Mouse (Mus musculus) retina, postnatal 7 days (tissue): ENCODE results near the gene Repin1.
A peak's percentile ranks its signal among the peaks of the same experiment; 100 is the strongest.
"Not testable (repeated sequence)": the region's sequence is repeated elsewhere in the genome, so short reads cannot be mapped to it uniquely, and the experiment has no call there.

Experiments used
- DNase-seq: peaks from one replicate; pipeline ENCODE4 v3.0.0-alpha.2; 2012; ENCODE audit warnings: low read depth, low spot score

The Repin1 gene

GRCm38 (mm10) chr6:48579215-48579648 lies 14.5 kb upstream of the Repin1 start:
- DNase-seq = no peak

DNA sequence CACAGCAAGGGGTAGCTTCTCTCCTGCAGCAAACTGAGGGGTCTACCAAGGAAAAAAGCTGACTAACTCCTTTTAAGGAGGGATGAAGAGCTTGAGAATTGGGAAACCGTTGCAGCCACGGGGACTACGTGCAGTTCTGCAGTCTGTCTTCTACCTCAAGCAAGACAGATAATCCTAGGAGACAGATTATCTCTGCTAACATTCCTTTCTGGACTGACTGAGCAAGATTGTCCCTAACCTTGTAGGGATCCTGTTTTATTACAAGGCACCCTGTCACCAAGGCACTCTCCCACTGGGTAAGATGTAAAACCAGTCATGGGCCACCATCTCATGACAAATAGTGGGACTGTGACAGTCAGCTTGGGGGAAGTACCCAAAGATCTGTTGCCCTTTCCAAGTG lies 12.4 kb upstream of the Repin1 start:
- DNase-seq = no peak

DNA sequence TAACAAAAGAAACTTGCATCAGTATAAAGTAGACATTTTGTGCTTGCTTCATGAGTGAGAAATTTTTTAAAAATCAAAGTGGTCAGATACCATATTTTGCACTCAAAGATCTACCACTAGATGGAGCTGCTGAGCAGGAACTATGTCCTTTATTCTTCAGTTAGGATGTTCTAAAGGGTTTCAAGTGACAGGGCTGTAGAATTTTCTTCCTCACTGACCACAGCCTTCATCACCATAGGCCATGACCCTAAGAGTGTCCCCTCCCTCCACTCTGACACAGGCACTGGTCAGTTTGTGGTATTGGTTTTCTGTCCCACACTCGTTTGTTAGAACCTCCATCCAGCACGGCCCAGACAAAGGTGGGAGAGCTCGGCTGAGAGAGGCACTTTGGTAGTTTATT lies 11.6 kb upstream of the Repin1 start:
- DNase-seq = peak; percentile 47

DNA sequence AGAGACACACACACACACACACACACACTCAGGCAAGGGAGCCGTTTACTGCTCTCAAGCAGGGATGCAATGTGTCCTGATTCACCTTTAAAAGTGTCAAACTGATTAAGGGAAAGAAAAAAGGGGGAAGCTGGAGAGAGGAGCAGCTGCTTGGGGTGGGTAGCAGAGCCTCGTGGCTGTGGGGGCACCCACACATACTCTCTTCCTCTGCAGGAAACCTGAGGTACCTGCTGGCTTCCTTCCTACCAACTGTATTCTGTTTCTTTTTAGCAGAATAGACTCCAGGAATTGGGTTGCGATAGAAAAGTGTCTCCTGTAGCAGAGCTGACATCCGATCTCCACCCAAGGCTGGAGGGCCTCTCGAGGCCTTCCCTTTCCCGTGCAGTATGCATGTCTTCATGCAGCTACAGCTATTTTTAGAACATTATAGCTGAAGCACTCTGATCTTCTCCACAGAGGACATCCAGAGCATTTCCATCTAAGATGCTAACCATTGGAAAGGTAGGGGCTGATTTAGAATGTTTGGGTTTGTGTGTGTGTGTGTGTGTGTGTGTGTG lies 4.4 kb upstream of the Repin1 start, which contains the start of gene Gm45021:
TSS of gene Gm45021 (plus strand) at position 417 of the 557 bp plus-strand sequence.
- DNase-seq = no peak

- no peak for DNase-seq
Measured at GRCm38 (mm10) chr6:48591221-48591845, 2.4 kb upstream of the Repin1 start.

DNA sequence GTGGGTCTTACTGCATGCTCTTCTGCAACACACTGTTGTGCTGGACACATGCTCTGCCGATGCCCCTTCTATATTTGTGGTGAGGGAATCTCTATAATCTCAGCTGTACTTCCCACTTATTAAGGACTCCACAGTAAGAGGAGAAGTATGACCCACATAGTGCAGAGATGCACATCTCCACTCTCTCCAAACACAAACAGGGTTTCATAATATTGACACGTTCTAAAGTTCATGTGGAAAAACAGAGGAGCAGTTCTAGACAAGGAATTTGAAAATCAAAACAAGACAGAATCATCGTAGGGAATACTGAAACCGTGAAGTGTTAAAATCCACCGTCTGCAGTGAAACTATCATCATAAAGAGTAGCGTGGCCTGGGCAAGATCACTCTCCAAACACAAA lies 1.8 kb upstream of the Repin1 start:
- DNase-seq = no peak

- peak; percentile 34 for DNase-seq
Measured at GRCm38 (mm10) chr6:48594043-48594738, 508 bp downstream of the Repin1 start.

DNA sequence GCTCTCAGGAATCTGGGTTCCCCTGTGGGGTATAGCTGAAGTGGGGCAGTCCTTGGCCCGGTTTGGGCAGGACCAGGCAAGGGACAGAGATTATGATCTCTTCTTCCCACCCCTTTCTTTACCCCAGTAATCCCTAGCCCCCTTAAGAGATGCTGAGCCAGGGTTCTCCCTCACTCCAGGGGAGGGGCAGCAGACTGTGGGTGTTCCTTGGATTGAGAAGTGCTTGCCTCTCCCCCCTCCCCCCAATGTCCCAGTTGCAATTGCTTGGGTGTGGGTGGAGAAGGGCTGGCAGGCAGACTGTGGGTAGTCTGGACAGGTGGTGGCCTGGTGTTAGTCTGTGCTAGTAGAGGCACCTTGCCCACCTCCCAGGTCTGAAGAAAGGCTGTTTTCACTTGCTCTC lies 1.6 kb downstream of the Repin1 start:
- DNase-seq = no peak

DNA sequence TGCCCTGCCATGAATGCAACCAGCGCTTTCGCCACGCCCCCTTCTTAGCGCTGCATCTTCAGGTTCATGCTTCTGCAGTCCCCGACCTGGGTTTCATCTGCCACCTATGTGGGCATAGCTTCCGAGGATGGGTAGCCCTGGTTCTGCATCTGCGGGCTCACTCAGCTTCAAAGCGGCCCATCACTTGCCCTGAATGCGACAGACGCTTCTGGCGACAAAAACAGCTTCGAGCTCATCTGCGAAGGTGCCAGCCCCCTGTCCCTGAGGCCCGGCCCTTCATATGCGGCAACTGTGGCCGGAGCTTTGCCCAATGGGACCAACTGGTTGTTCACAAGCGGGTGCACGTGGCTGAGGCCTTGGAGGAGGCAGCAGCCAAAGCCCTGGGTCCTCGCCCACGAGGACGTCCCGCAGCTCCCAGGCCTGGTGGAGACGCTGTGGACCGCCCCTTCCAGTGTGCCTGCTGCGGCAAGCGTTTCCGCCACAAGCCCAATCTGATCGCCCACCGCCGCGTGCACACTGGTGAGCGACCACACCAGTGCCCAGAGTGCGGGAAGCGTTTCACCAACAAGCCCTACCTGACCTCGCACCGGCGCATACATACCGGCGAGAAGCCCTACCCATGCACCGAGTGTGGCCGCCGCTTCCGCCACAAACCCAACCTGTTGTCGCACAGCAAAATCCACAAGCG lies 3.0 kb downstream of the Repin1 start:
- no peak for DNase-seq

DNA sequence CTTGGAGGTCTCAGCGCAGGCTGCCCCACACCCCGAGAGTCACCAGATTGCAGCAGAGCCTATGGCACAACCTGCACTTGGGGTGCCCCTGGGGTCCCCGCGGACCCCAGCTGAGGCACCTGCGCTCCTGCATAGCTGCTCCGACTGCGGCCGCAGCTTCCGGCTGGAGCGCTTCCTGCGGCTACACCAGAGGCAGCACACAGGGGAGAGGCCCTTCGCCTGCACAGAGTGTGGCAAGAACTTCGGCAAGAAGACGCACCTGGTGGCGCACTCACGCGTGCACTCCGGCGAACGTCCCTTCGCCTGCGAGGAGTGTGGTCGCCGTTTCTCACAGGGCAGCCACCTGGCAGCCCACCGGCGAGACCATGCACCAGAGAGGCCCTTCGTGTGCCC lies 3.5 kb downstream of the Repin1 start:
- no peak for DNase-seq

GRCm38 (mm10) chr6:48600594-48600993 lies 6.9 kb downstream of the Repin1 start:
- no peak for DNase-seq

DNA sequence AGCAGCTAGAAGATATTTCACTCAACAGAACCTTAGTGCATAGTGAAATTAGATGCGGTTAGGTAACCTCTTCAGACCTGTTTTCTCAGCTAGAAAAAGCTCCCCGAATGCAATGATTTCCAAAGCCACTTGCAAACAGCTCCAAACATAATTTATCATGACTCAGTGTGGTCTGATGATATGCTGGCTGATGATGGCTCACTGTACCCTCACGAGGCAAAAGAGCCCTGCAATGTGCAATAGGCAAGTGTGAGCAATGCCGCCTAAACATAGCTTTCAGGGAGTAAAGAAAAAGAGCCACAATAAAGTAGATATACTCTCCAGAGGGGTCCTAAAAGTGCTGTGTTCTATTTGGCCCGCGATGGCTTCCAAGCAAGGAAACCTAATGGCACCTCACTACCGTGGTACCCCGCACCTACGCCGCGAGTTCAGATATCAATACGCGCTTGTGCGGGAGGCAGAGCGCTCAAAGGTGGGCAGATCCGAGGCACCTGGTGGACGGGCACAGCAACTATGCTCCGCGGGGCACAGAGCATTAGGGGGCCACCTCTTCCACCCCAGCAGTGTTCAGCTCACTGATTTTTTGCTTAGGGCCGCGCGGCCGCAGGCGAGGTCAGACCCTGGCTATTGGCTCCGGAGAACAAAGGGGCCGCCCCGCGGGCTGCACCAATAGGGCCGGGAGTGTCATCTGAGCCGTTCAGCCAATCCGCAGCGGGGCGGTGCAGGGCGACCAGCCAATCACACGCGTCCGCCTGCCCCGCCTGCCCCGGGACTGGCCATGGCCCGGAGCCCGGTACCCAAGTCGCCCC lies 7.8 kb downstream of the Repin1 start, which contains the start of gene Zfp775:
TSS of gene Zfp775 (plus strand) at position 793 of the 809 bp plus-strand sequence.
- DNase-seq = peak; percentile 84

DNA sequence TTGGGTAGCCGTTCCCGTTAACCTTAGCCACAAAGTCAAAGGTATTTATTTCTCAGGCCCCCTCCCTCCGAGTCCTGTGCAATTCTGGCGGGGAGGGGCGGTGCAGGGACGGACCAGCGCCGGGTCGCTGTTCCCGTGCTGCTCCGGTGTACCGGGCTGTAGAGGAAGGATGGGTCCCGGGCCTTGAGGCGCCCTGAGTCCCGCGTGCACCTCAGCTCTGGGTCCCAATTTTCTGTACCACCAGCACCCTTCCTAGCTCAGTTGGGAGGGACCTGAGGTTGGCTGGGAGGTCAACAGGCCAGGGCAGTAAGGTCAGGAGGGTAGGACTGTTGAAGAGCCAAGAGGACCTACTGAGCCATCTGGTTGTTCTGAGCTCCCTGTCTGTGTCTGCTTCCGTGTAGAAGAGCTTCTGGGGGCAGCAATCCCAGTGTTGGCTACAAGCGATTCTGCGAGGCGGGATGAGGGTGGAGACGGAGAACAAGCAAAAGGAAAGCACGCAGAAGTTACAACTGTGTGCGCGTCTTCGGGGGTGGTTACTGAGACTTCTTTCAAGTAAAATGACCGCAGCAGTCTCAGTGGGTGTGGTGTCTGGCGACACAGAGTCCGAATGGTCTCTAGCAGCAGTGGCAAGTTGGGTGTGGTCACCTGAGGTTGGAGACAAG lies 8.5 kb downstream of the Repin1 start:
- DNase-seq = no peak

DNA sequence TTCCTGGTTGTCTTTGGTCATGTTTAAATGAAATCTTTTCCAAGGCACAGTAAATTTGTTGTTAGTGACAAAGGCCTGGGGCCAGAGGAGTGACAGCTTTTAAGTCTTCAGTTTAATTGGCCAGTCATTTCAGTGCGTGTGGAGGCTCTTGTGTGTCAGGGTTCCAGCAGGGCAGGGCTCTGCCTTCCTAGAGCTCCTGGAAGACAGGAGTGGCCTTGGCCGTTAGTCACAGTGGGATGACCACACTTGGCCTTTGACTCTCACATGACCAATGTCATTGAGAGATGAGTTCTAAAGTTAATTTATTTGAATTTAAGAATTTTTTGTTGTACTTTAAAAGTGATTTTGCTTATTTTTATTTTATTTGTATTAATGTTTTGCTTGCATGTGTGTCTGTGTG lies 14.4 kb downstream of the Repin1 start:
- no peak for DNase-seq

GRCm38 (mm10) chr6:48609512-48609911 lies 15.8 kb downstream of the Repin1 start:
- no peak for DNase-seq

GRCm38 (mm10) chr6:48610657-48611056 lies 17.0 kb downstream of the Repin1 start:
- DNase-seq = no peak

DNA sequence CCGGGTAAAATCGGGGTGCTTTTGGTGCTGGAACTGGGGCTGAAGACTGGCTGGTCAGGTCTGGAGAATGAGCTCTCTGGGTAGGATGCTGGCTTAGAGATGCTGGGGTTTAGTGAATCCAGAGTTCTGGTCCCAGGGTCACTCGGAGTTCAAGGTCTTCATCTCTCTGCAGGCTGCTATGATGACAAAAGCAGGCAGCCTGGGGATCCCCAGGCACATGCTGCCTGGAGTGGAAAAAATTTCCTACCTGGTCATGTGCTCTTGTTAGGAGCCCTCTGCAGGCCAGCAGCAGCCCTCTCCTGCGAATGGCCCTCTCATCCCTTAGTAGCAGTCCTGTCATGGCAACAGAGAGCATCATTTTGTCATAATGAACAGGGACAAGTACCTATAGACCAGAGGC lies 19.8 kb downstream of the Repin1 start:
- DNase-seq = no peak

DNA sequence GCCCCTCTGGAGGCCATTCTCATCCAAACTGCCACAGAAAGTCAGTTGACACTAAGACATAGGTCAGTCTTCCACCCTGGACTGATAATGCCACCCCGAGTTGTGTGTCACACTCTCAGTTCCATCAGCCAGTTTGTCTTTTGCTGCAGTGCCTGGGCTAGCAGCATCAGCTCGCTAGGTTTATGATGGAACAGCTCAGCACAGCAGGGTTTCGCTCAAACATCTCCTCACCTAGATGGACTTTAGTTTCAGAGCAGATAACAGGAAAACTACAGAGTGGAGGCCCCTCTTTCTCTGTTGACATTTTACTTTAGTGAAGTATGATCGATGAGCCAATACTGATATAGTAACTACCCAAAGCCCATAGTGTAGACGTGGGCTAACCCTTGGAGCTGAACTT lies 21.1 kb downstream of the Repin1 start:
- DNase-seq = no peak

- no peak for DNase-seq
Measured at GRCm38 (mm10) chr6:48620031-48620430, 26.3 kb downstream of the Repin1 start.

- DNase-seq = not testable (repeated sequence)
Measured at GRCm38 (mm10) chr6:48622186-48622843, 28.6 kb downstream of the Repin1 start.
